Mouse (Mus musculus) CH12.LX (cell line): Measurements from ENCODE around the gene Tnpo1.

Experiments used
- CHD1 ChIP-seq: IDR thresholded peaks from 2 replicates; pipeline ENCODE4 v1.6.1; 2012; ENCODE audit warnings: low read depth, low read length, improper control_type of control experiment, inconsistent platforms
- CTCF ChIP-seq, 2 experiments: IDR thresholded peaks in 1 of 2; conservative IDR thresholded peaks in 1 of 2; 2 replicates each; pipeline ENCODE4 v1.5.1; 2011 to 2012; ENCODE audit warnings: low read depth in 2 of 2, low read length in 2 of 2, improper control_type of control experiment in 1 of 2, inconsistent platforms in 1 of 2, mild to moderate bottlenecking in 1 of 2, moderate library complexity in 1 of 2
- E2F4 ChIP-seq: IDR thresholded peaks from 2 replicates; pipeline ENCODE4 v1.6.1; 2011; ENCODE audit warnings: low read depth, low read length, improper control_type of control experiment; ENCODE audit not compliant: insufficient replicate concordance
- ETS1 ChIP-seq: conservative IDR thresholded peaks from 2 replicates; pipeline ENCODE4 v1.6.1; 2012; ENCODE audit warnings: low read depth, mild to moderate bottlenecking, inconsistent platforms, low read length, improper control_type of control experiment, moderate library complexity
- MAX ChIP-seq: IDR thresholded peaks from 2 replicates; pipeline ENCODE4 v1.6.1; 2011; ENCODE audit warnings: low read length, improper control_type of control experiment
- POLR2A ChIP-seq: IDR thresholded peaks from 2 replicates; pipeline ENCODE4 v1.6.1; 2011; ENCODE audit warnings: low read depth, mild to moderate bottlenecking, improper control_type of control experiment, low read length
- USF1 ChIP-seq: IDR thresholded peaks from 2 replicates; pipeline ENCODE4 v1.6.1; 2014; ENCODE audit warnings: low read depth, mild to moderate bottlenecking, inconsistent platforms, low read length, improper control_type of control experiment

- no peak for TF ChIP-seq ETS1
- TF ChIP-seq E2F4: no peak
- TF ChIP-seq MAX: no peak
- TF ChIP-seq CHD1: no peak
- TF ChIP-seq CTCF (conservative IDR thresholded peaks at IDR 0.05 in 1 of 2, IDR thresholded peaks at IDR 0.05 in 1 of 2; ENCODE audit: low read depth in 2 of 2, low read length in 2 of 2): no peak
- TF ChIP-seq POLR2A: no peak
- no peak for TF ChIP-seq USF1
Observed at GRCm38 (mm10) chr13:98834723-98835122, 91.5 kb downstream of the Tnpo1 start.
